Mouse (Mus musculus) MEL (cell line): ENCODE data around the gene Rtn4rl1. TPM values are rescaled to one million over a fixed set of nuclear protein-coding genes. Genes with fewer than 3 reads are reported as not detected.

Source experiments
- DNase-seq: peaks from one replicate; pipeline ENCODE4 v3.0.0; 2011; ENCODE audit warnings: low read depth, low spot score
- H3K27ac ChIP-seq: 2 replicates; pipeline ENCODE4 v1.5.1; 2012; ENCODE audit warnings: low read depth, mild to moderate bottlenecking, control low read depth, low read length, moderate library complexity; ENCODE audit not compliant: control insufficient read depth
- H3K27me3 ChIP-seq, 2 experiments: fragments of 150-350 bp in 1 of 2; sonication (generic) in 1 of 2; 2 replicates each; pipeline ENCODE4 v1.6.1; 2012; ENCODE audit warnings: low read length in 2 of 2, mild to moderate bottlenecking in 2 of 2, improper control_type of control experiment in 1 of 2, moderate library complexity in 1 of 2; ENCODE audit not compliant: insufficient read depth in 2 of 2, control insufficient read depth in 1 of 2
- H3K36me3 ChIP-seq, 2 experiments: 2 replicates each; pipeline ENCODE4 v1.6.1; 2012 to 2014; ENCODE audit warnings: low read length in 2 of 2, improper control_type of control experiment in 1 of 2, inconsistent platforms in 1 of 2, mild to moderate bottlenecking in 1 of 2; ENCODE audit not compliant: insufficient read depth in 2 of 2, control insufficient read depth in 1 of 2
- H3K4me1 ChIP-seq, 2 experiments: fragments of 150-350 bp in 1 of 2; sonication (generic) in 1 of 2; 2 replicates each; pipeline ENCODE4 v1.6.1; 2012; ENCODE audit warnings: low read length in 2 of 2, improper control_type of control experiment in 1 of 2, mild to moderate bottlenecking in 1 of 2; ENCODE audit not compliant: insufficient read depth in 2 of 2, control insufficient read depth in 1 of 2
- H3K4me3 ChIP-seq, 2 experiments: fragments of 150-350 bp in 1 of 2; sonication (generic) in 1 of 2; 2 replicates each; pipeline ENCODE4 v1.5.1; 2012; ENCODE audit warnings: low read depth in 2 of 2, low read length in 2 of 2, mild to moderate bottlenecking in 2 of 2, moderate library complexity in 2 of 2, control low read depth in 1 of 2, improper control_type of control experiment in 1 of 2; ENCODE audit not compliant: control insufficient read depth in 1 of 2, insufficient read depth in 1 of 2
- H3K79me2 ChIP-seq: 2 replicates; pipeline ENCODE4 v1.6.1; 2012; ENCODE audit warnings: mild to moderate bottlenecking, low read length, moderate library complexity; ENCODE audit not compliant: control insufficient read depth, poor library complexity, insufficient read depth
- H3K9ac ChIP-seq: 2 replicates; pipeline ENCODE4 v1.6.1; 2012; ENCODE audit warnings: low read depth, mild to moderate bottlenecking, control low read depth, low read length, moderate library complexity; ENCODE audit not compliant: control insufficient read depth, poor library complexity, severe bottlenecking
- H3K9me3 ChIP-seq: fragments of 150-350 bp; sonication (generic); replicated peaks from 2 replicates; pipeline ENCODE4 v1.6.1; 2012; ENCODE audit warnings: mild to moderate bottlenecking, low read length, improper control_type of control experiment, moderate library complexity; ENCODE audit not compliant: insufficient read depth
- BHLHE40 ChIP-seq: IDR thresholded peaks from 2 replicates; pipeline ENCODE4 v1.6.1; 2012; ENCODE audit warnings: low read depth, mild to moderate bottlenecking, inconsistent platforms, low read length, improper control_type of control experiment, borderline replicate concordance
- CHD2 ChIP-seq: IDR thresholded peaks from 2 replicates; pipeline ENCODE4 v1.6.1; 2011; ENCODE audit warnings: low read length, improper control_type of control experiment
- E2F4 ChIP-seq: IDR thresholded peaks from 2 replicates; pipeline ENCODE4 v1.6.1; 2011; ENCODE audit warnings: low read depth, low read length, improper control_type of control experiment, borderline replicate concordance
- EP300 ChIP-seq, 2 experiments: IDR thresholded peaks; 2 replicates each; pipeline ENCODE4 v1.6.1; 2011; ENCODE audit warnings: improper control_type of control experiment in 2 of 2, low read length in 2 of 2, low read depth in 1 of 2, mild to moderate bottlenecking in 1 of 2
- GABPA ChIP-seq: IDR thresholded peaks from 2 replicates; pipeline ENCODE4 v1.6.1; 2012; ENCODE audit warnings: low read depth, mild to moderate bottlenecking, inconsistent platforms, low read length, improper control_type of control experiment, moderate library complexity
- GATA1 ChIP-seq: IDR thresholded peaks from 2 replicates; pipeline ENCODE4 v1.6.1; 2011; ENCODE audit warnings: low read depth, low read length, improper control_type of control experiment
- HCFC1 ChIP-seq: IDR thresholded peaks from 2 replicates; pipeline ENCODE4 v1.6.1; 2012; ENCODE audit warnings: low read depth, mild to moderate bottlenecking, inconsistent platforms, low read length, improper control_type of control experiment, moderate library complexity
- JUND ChIP-seq: IDR thresholded peaks from 2 replicates; pipeline ENCODE4 v1.6.1; 2011; ENCODE audit warnings: low read depth, mild to moderate bottlenecking, improper control_type of control experiment, low read length
- MAX ChIP-seq: IDR thresholded peaks from 2 replicates; pipeline ENCODE4 v1.6.1; 2011; ENCODE audit warnings: low read length, improper control_type of control experiment
- MXI1 ChIP-seq: IDR thresholded peaks from 2 replicates; pipeline ENCODE4 v1.6.1; 2011; ENCODE audit warnings: mild to moderate bottlenecking, low read depth, low read length, improper control_type of control experiment
- MYB ChIP-seq: IDR thresholded peaks from 2 replicates; pipeline ENCODE4 v1.6.1; 2011; ENCODE audit warnings: mild to moderate bottlenecking, low read depth, low read length, improper control_type of control experiment
- MYC ChIP-seq: IDR thresholded peaks from 2 replicates; pipeline ENCODE4 v1.6.1; 2011; ENCODE audit warnings: low read depth, mild to moderate bottlenecking, low read length, improper control_type of control experiment, moderate library complexity
- NELFE ChIP-seq: IDR thresholded peaks from 2 replicates; pipeline ENCODE4 v1.6.1; 2011; ENCODE audit warnings: low read depth, low read length, improper control_type of control experiment
- POLR2A ChIP-seq, 2 experiments: IDR thresholded peaks; 2 replicates each; pipeline ENCODE4 v1.6.1; 2011 to 2012; ENCODE audit warnings: low read length in 2 of 2, mild to moderate bottlenecking in 2 of 2, control low read depth in 1 of 2, improper control_type of control experiment in 1 of 2, low read depth in 1 of 2, moderate library complexity in 1 of 2; ENCODE audit not compliant: control insufficient read depth in 1 of 2, insufficient read depth in 1 of 2, poor library complexity in 1 of 2
- POLR2AphosphoS2 ChIP-seq: IDR thresholded peaks from 2 replicates; pipeline ENCODE4 v1.6.1; 2011; ENCODE audit warnings: low read length, improper control_type of control experiment
- POLR2AphosphoS5 ChIP-seq: IDR thresholded peaks from 2 replicates; pipeline ENCODE4 v1.6.1; 2012; ENCODE audit warnings: low read depth, borderline replicate concordance, mild to moderate bottlenecking, inconsistent platforms, low read length, moderate library complexity, mixed read lengths
- SIN3A ChIP-seq: IDR thresholded peaks from 2 replicates; pipeline ENCODE4 v1.6.1; 2012; ENCODE audit warnings: low read length, improper control_type of control experiment, inconsistent platforms
- TAL1 ChIP-seq: IDR thresholded peaks from 2 replicates; pipeline ENCODE4 v1.6.1; 2012; ENCODE audit warnings: mild to moderate bottlenecking, inconsistent platforms, low read length, moderate library complexity, mixed read lengths
- TBP ChIP-seq: IDR thresholded peaks from 2 replicates; pipeline ENCODE4 v1.8.0; 2011; ENCODE audit warnings: low read depth, low read length, improper control_type of control experiment
- TCF12 ChIP-seq: IDR thresholded peaks from 2 replicates; pipeline ENCODE4 v1.6.1; 2014; ENCODE audit warnings: low read depth, mild to moderate bottlenecking, inconsistent platforms, low read length, improper control_type of control experiment, moderate library complexity
- UBTF ChIP-seq: IDR thresholded peaks from 2 replicates; pipeline ENCODE4 v1.6.1; 2012; ENCODE audit warnings: low read depth, mild to moderate bottlenecking, inconsistent platforms, low read length, improper control_type of control experiment, moderate library complexity, borderline replicate concordance; ENCODE audit not compliant: insufficient read depth
- USF1 ChIP-seq: IDR thresholded peaks from 2 replicates; pipeline ENCODE4 v1.6.1; 2014; ENCODE audit warnings: low read depth, mild to moderate bottlenecking, inconsistent platforms, low read length, improper control_type of control experiment, moderate library complexity
- ZC3H11A ChIP-seq: IDR thresholded peaks from 2 replicates; pipeline ENCODE4 v1.6.1; 2012; ENCODE audit warnings: low read depth, mild to moderate bottlenecking, inconsistent platforms, low read length, improper control_type of control experiment
- ZMIZ1 ChIP-seq: IDR thresholded peaks from 2 replicates; pipeline ENCODE4 v1.6.1; 2012; ENCODE audit warnings: low read depth, mild to moderate bottlenecking, inconsistent platforms, low read length, improper control_type of control experiment, moderate library complexity
- ZNF384 ChIP-seq: IDR thresholded peaks from 2 replicates; pipeline ENCODE4 v1.6.1; 2012; ENCODE audit warnings: low read depth, mild to moderate bottlenecking, inconsistent platforms, low read length, improper control_type of control experiment
- polyA plus RNA-seq, 2 experiments: library from polyadenylated mRNA; stranded (reverse) in 1 of 2; unstranded in 1 of 2; fragments of >175 nt in 1 of 2; fragments of >200 nt in 1 of 2; gene quantifications; 2 replicates each; pipeline versions ENCODE4 v1.2.1 to v1.2.4; 2012; ENCODE audit warnings: low replicate concordance in 2 of 2, low read depth in 1 of 2; ENCODE audit not compliant: insufficient read length in 2 of 2, insufficient read depth in 1 of 2, missing spikeins in 1 of 2
- total RNA-seq: library from RNA; depleted of rRNA; stranded (reverse); fragments of 300-350 nt; gene quantifications from 2 replicates; pipeline ENCODE4 v1.2.3, GENCODE M21; 2012

Gene Rtn4rl1
- total and polyA plus RNA-seq, 3 experiments = 0.35 to 2.6 TPM; not detected in 1

DNA sequence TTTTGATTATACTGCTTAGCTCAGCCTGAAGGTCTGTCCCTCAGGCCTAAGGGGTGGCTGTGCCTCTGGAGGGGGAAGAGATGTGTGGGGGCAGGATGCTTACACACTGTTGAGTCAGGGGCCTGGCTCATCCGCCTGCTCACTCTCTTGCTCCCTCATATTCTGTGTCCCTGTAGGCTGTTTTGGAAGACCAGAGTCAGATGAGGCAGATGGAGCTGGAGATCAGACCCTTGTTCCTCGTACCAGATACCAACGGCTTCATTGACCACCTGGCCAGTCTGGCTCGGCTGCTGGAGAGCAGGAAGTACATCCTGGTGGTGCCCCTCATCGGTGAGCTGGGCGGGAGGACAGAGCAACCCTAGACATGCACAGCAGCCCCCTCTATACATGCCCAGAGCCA is 37.6 kb upstream of the Rtn4rl1 start:
- peaks cover 5 to 17% of the 10 kb centered on the region in 2 experiments for H3K36me3 ChIP-seq
- peaks cover 8 to 21% of the 10 kb centered on the region in 2 experiments for H3K4me1 ChIP-seq
- H3K9ac ChIP-seq = no peak overlapping the region
- H3K9me3 ChIP-seq = no peaks in the 10 kb centered on the region
- H3K27ac ChIP-seq = no peak overlapping the region
- H3K4me3 ChIP-seq = no peak overlapping the region
- no peaks in the 10 kb centered on the region for H3K27me3 ChIP-seq
- no peaks in the 10 kb centered on the region for H3K79me2 ChIP-seq
- TF ChIP-seq UBTF = no peak
- TF ChIP-seq JUND = no peak
- TF ChIP-seq MAX = no peak
- no peak for TF ChIP-seq ZNF384
- no peak for DNase-seq

DNA sequence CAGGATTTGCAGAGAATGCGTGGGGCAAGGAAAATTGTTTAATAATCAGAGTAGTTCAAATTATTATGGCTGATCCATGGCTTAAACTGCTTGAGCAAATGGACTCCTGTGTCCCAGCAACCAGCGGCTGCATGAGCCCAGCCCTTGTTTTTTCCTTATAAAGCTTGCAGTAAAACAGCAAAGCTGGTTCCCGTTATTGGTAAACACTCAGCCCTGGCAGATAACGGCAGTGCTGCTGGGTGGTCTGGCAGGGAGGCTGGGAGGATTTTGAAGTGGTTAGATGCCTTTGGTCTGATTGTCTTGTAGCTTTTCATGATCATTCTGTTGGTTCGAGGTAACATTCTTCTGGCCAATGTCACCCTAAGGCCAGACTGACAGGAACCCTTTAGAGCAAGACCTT is 37.2 kb upstream of the Rtn4rl1 start:
- no peaks in the 10 kb centered on the region for H3K9me3 ChIP-seq
- no peak for TF ChIP-seq E2F4
- no peak for TF ChIP-seq ZNF384
- TF ChIP-seq GABPA = no peak
- no peak for TF ChIP-seq TCF12
- TF ChIP-seq EP300 (IDR thresholded peaks at IDR 0.05; ENCODE audit: low read depth in 1 of 2, low read length in 2 of 2) = no peak
- TF ChIP-seq MXI1 = no peak
- no peak for TF ChIP-seq USF1
- no peak for TF ChIP-seq ZMIZ1
- TF ChIP-seq SIN3A = no peak
- no peaks in the 10 kb centered on the region for H3K79me2 ChIP-seq
- H3K4me3 ChIP-seq = no peak overlapping the region
- H3K4me1 ChIP-seq = peaks cover 8 to 21% of the 10 kb centered on the region in 2 experiments
- no peak overlapping the region for H3K9ac ChIP-seq
- H3K27ac ChIP-seq = no peak overlapping the region
- no peak for DNase-seq
- no peaks in the 10 kb centered on the region for H3K27me3 ChIP-seq
- H3K36me3 ChIP-seq = peaks cover 1 to 17% of the 10 kb centered on the region in 2 experiments

GRCm38 (mm10) chr11:75157037-75157436 is 36.5 kb upstream of the Rtn4rl1 start:
- Histone ChIP-seq H3K27me3 (no peaks in the 10 kb centered on the region), H3K4me3 (no peak overlapping the region), H3K4me1 (peaks cover 8 to 21% of the 10 kb centered on the region in 2 experiments), H3K27ac (no peak overlapping the region), H3K9ac (no peak overlapping the region), H3K36me3 (peaks cover 0 to 17% of the 10 kb centered on the region in 2 experiments; a peak in 2 of 4 replicates), H3K79me2 (no peaks in the 10 kb centered on the region), H3K9me3 (no peaks in the 10 kb centered on the region)
- TF ChIP-seq MXI1 (no peak), POLR2AphosphoS2 (no peak), EP300 (IDR thresholded peaks at IDR 0.05; ENCODE audit: low read depth in 1 of 2, low read length in 2 of 2) (no peak), ZMIZ1 (no peak), TBP (no peak), MAX (no peak), GATA1 (no peak), CHD2 (no peak), MYB (no peak), TCF12 (no peak), BHLHE40 (no peak), POLR2A (IDR thresholded peaks at IDR 0.05; ENCODE audit: control insufficient read depth in 1 of 2, insufficient read depth in 1 of 2, low read depth in 1 of 2, low read length in 2 of 2, poor library complexity in 1 of 2) (no peak), POLR2AphosphoS5 (no peak), TAL1 (no peak), GABPA (no peak), UBTF (no peak), MYC (no peak), ZC3H11A (no peak), HCFC1 (no peak), NELFE (no peak)
- no peak for DNase-seq
